Mouse (Mus musculus): ENCODE measurements at regions not wholly inside any gene's neighbourhood (a gene's known extent, or its start where the extent isn't known, plus 50 kb on each side); places are given as distances from the start of the nearest gene placed in this dataset.

- no peak overlapping the region for H3K27ac ChIP-seq (replicated peaks; ENCODE audit: low read depth, low read length)
- H3K4me1 ChIP-seq (ENCODE audit: control insufficient read depth, insufficient read depth, low read length) = no peaks in the 10 kb centered on the region
- ATAC-seq (ENCODE audit: low FRiP score, low read depth) (no peak), DNase-seq (ENCODE audit: low spot score) (no peak)
- no peaks in the 10 kb centered on the region for H3K27me3 ChIP-seq (ENCODE audit: control insufficient read depth, insufficient read depth, low read length)
- H3K4me2 ChIP-seq (replicated peaks; ENCODE audit: low read depth, low read length, severe bottlenecking) = no peak overlapping the region
- H3K9ac ChIP-seq (ENCODE audit: low read depth, low read length, severe bottlenecking) = no peak overlapping the region
- H3K36me3 ChIP-seq (ENCODE audit: control insufficient read depth, insufficient read depth, low read length) = no peaks in the 10 kb centered on the region
- no peaks in the 10 kb centered on the region for H3K9me3 ChIP-seq (ENCODE audit: control insufficient read depth, low read length)
- no peak overlapping the region for H3K4me3 ChIP-seq (replicated peaks; ENCODE audit: low read length)
- no peak for TF ChIP-seq POLR2A (IDR thresholded peaks at IDR 0.05; ENCODE audit: borderline replicate concordance, extremely low read depth, insufficient read depth, insufficient read length)
- WGBS = 88% methylated on average over 1 of the region's 1 CpGs
Observed at GRCm38 (mm10) chr10:54548526-54548925, 472.1 kb upstream of the Man1a start.

GRCm38 (mm10) chr10:54532581-54532980 lies 456.2 kb upstream of the Man1a start:
- no peak for ATAC-seq (ENCODE audit: low FRiP score, low read depth)
- no peak overlapping the region for H3K4me3 ChIP-seq (replicated peaks; ENCODE audit: low read length)

GRCm38 (mm10) chr10:54510776-54511175 lies 434.4 kb upstream of the Man1a start:
- no peak for TF ChIP-seq POLR2A (IDR thresholded peaks at IDR 0.05; ENCODE audit: borderline replicate concordance, extremely low read depth, insufficient read depth, insufficient read length)
- H3K27ac ChIP-seq (replicated peaks; ENCODE audit: low read depth, low read length) = no peak overlapping the region
- no peak overlapping the region for H3K4me2 ChIP-seq (replicated peaks; ENCODE audit: low read depth, low read length, severe bottlenecking)
- H3K4me1 ChIP-seq (ENCODE audit: control insufficient read depth, insufficient read depth, low read length) = no peaks in the 10 kb centered on the region
- ATAC-seq (ENCODE audit: low FRiP score, low read depth) (no peak), DNase-seq (ENCODE audit: low spot score) (no peak)
- no peaks in the 10 kb centered on the region for H3K27me3 ChIP-seq (ENCODE audit: control insufficient read depth, insufficient read depth, low read length)
- no peak overlapping the region for H3K9ac ChIP-seq (ENCODE audit: low read depth, low read length, severe bottlenecking)
- no peaks in the 10 kb centered on the region for H3K36me3 ChIP-seq (ENCODE audit: control insufficient read depth, insufficient read depth, low read length)
- H3K4me3 ChIP-seq (replicated peaks; ENCODE audit: low read length) = no peak overlapping the region
- H3K9me3 ChIP-seq (ENCODE audit: control insufficient read depth, low read length) = no peaks in the 10 kb centered on the region

More at GRCm38 (mm10) chr10:54532581-54532980, 456.2 kb upstream of the Man1a start:
- Histone ChIP-seq H3K27me3 (ENCODE audit: control insufficient read depth, insufficient read depth, low read length) (no peaks in the 10 kb centered on the region), H3K36me3 (ENCODE audit: control insufficient read depth, insufficient read depth, low read length) (no peaks in the 10 kb centered on the region), H3K27ac (replicated peaks; ENCODE audit: low read depth, low read length) (no peak overlapping the region), H3K4me1 (ENCODE audit: control insufficient read depth, insufficient read depth, low read length) (no peaks in the 10 kb centered on the region), H3K9ac (ENCODE audit: low read depth, low read length, severe bottlenecking) (no peak overlapping the region), H3K4me2 (replicated peaks; ENCODE audit: low read depth, low read length, severe bottlenecking) (no peak overlapping the region), H3K9me3 (ENCODE audit: control insufficient read depth, low read length) (peaks cover 19% of the 10 kb centered on the region; the same call in 1 of the 2 replicates)
- WGBS = 95% methylated on average over 7 of the region's 7 CpGs
- no peak for DNase-seq (ENCODE audit: low spot score)
- TF ChIP-seq POLR2A (IDR thresholded peaks at IDR 0.05; ENCODE audit: borderline replicate concordance, extremely low read depth, insufficient read depth, insufficient read length) = no peak

DNA sequence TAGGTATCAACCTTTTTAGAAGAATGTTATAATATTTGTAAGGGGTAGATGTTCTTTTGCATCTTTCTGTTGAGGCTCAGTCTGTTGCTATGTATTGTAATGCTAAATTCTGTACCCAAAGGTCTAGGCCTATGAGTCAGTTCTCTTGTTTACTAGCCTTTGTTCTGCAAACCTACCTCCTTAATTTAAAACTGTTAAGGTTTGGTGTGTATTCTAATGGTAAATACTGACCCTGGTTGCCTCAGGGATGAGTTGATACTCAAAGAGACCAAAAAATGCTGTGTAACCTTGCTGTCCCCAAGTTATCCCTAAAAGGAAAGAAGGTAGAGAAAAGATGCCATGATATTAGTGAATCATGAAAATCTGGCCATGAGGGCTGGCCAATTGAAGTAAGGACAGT lies 433.4 kb upstream of the Man1a start:
- H3K4me3 ChIP-seq (replicated peaks; ENCODE audit: low read length) = no peak overlapping the region
- H3K9me3 ChIP-seq (ENCODE audit: control insufficient read depth, low read length) = no peaks in the 10 kb centered on the region
- TF ChIP-seq POLR2A (IDR thresholded peaks at IDR 0.05; ENCODE audit: borderline replicate concordance, extremely low read depth, insufficient read depth, insufficient read length) = no peak
- H3K9ac ChIP-seq (ENCODE audit: low read depth, low read length, severe bottlenecking) = no peak overlapping the region
- DNase-seq (ENCODE audit: low spot score) = no peak
- no peaks in the 10 kb centered on the region for H3K4me1 ChIP-seq (ENCODE audit: control insufficient read depth, insufficient read depth, low read length)
- H3K27ac ChIP-seq (replicated peaks; ENCODE audit: low read depth, low read length) = no peak overlapping the region
- no peaks in the 10 kb centered on the region for H3K27me3 ChIP-seq (ENCODE audit: control insufficient read depth, insufficient read depth, low read length)
- no peaks in the 10 kb centered on the region for H3K36me3 ChIP-seq (ENCODE audit: control insufficient read depth, insufficient read depth, low read length)
- no peak for ATAC-seq (ENCODE audit: low FRiP score, low read depth)
- no peak overlapping the region for H3K4me2 ChIP-seq (replicated peaks; ENCODE audit: low read depth, low read length, severe bottlenecking)

All from limb, embryonic 14.5 days (tissue).